Mouse (Mus musculus) stomach, postnatal 0 days (tissue): ENCODE data around the gene Zfp365.

Experiments used
- CTCF ChIP-seq: IDR thresholded peaks from 2 replicates; pipeline ENCODE4 v1.5.1; 2016; ENCODE audit warnings: antibody characterized with exemption, low read depth, mild to moderate bottlenecking, moderate library complexity
- EP300 ChIP-seq: optimal IDR thresholded peaks from 2 replicates; pipeline ENCODE3; 2016; ENCODE audit warnings: antibody characterized with exemption

DNA sequence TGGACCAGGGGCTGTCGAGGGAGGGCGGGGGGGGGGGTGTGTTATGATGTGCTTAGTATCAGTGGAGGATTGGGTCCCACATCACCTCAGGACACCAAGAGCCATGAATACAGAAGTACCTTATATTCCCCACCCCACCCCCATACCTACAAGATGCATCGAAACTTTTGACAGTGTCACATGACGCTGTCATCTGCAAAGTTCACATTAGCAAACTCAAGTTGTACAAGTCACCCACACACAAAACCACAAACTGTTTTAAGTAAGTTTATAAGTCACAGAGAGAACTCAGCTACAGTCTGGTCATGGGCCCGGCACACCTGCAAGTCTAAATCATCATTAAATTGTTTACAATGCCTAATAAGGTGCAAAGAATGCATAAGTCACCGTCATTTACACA lies 21.3 kb downstream of the Zfp365 start:
- TF ChIP-seq CTCF (no peak), EP300 (no peak)
